Mouse (Mus musculus) lung, postnatal 25 days (tissue): ENCODE data around the gene Reep1.

Experiments used
- DNase-seq: peaks from one replicate; pipeline ENCODE4 v3.0.0; 2022; ENCODE audit warnings: low spot score

Reep1 gene

GRCm38 (mm10) chr6:71707511-71708501, at the start of gene Reep1:
Gene Reep1, plus strand, starts transcription at chr6:71707561.
- peak; percentile 57 for DNase-seq

- peak; percentile 71 for DNase-seq
These were observed 49.1 kb upstream of the Reep1 start for GRCm38 (mm10) chr6:71658290-71658689.

GRCm38 (mm10) chr6:71664511-71664910, 42.9 kb upstream of the Reep1 start:
- no peak for DNase-seq

- DNase-seq = peak; percentile 10
These were observed 34.2 kb upstream of the Reep1 start for GRCm38 (mm10) chr6:71673166-71673565.

GRCm38 (mm10) chr6:71678891-71679290, 28.5 kb upstream of the Reep1 start:
- no peak for DNase-seq

GRCm38 (mm10) chr6:71695150-71695549, 12.2 kb upstream of the Reep1 start:
- no peak for DNase-seq

- DNase-seq = no peak
These were observed 11.8 kb upstream of the Reep1 start for GRCm38 (mm10) chr6:71695599-71695998.

- no peak for DNase-seq
These were observed 490 bp upstream of the Reep1 start for GRCm38 (mm10) chr6:71706871-71707270.

GRCm38 (mm10) chr6:71708528-71708927, 1.2 kb downstream of the Reep1 start:
- no peak for DNase-seq

- no peak for DNase-seq
These were observed 3.0 kb downstream of the Reep1 start for GRCm38 (mm10) chr6:71710323-71710722.

- no peak for DNase-seq
These were observed 3.8 kb downstream of the Reep1 start for GRCm38 (mm10) chr6:71711201-71711600.

- no peak for DNase-seq
These were observed 6.2 kb downstream of the Reep1 start for GRCm38 (mm10) chr6:71713532-71713931.

- no peak for DNase-seq
These were observed 7.6 kb downstream of the Reep1 start for GRCm38 (mm10) chr6:71715006-71715405.

GRCm38 (mm10) chr6:71716434-71716833, 9.1 kb downstream of the Reep1 start:
- DNase-seq = no peak

- DNase-seq = no peak
These were observed 11.0 kb downstream of the Reep1 start for GRCm38 (mm10) chr6:71718322-71718721.

- DNase-seq = no peak
These were observed 11.9 kb downstream of the Reep1 start for GRCm38 (mm10) chr6:71719302-71719701.

- no peak for DNase-seq
These were observed 15.6 kb downstream of the Reep1 start for GRCm38 (mm10) chr6:71722988-71723387.

- no peak for DNase-seq
These were observed 16.2 kb downstream of the Reep1 start for GRCm38 (mm10) chr6:71723555-71723954.

- no peak for DNase-seq
These were observed 19.3 kb downstream of the Reep1 start for GRCm38 (mm10) chr6:71726710-71727109.

GRCm38 (mm10) chr6:71728306-71728705, 20.9 kb downstream of the Reep1 start:
- DNase-seq = peak; percentile 72

GRCm38 (mm10) chr6:71734910-71735599, 27.7 kb downstream of the Reep1 start:
- no peak for DNase-seq

GRCm38 (mm10) chr6:71735600-71736010, 28.2 kb downstream of the Reep1 start:
- DNase-seq = no peak

- DNase-seq = no peak
These were observed 28.7 kb downstream of the Reep1 start for GRCm38 (mm10) chr6:71736101-71736500.
